Mouse (Mus musculus): ENCODE measurements around the gene Lrrc29.
A peak's percentile ranks its signal among the peaks of the same experiment; 100 is the strongest.

DNA sequence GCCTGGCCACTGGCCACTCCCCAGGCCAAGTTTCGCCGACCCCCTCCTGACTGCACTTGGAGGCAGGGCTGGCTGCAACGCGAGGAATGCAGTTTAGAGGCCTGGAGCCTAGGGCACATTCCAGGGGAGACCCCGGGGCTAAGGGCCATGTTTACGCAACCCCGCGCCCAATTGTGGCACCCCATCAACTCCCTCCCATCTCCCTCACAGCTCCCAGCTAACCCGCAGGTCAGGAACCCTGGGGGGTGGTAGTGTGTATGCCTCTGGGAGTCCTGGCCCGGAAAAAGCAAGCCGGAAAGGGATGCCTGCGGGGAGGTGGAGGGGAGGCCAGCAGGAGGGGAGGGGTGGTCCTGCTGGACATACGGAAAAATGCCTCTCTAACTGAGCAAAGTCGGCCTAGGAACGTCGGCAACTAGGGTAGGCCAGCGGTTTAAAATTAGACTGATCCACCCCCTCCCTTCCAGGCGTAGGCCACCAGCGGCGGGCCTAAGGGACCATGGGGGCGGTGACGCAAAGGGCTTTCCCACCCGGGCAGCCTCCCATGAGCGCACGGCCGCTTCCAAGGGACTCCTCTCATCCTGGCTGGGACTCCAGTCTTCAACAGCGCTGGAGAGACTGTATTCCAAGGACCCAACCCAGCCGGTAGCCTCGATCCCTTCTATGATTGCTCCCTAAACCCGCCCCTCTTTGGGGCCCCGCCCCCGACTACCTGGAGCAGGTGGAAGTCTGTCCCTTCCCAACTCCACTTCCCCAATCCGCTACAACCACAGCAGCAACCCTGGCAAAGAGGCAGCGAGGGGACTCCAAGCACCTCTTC, 20.7 kb upstream of the Lrrc29 start:
- TF ChIP-seq EP300 (optimal IDR thresholded peaks at IDR 0.05) (no peak), CTCF (IDR thresholded peaks at IDR 0.05; ENCODE audit: low read depth) (peak; percentile 24; the same call in 1 of the 2 replicates)
